Mouse (Mus musculus) ovary, adult 2 months (tissue): ENCODE data around the gene Prrg1. TPM values are rescaled to one million over a fixed set of nuclear protein-coding genes. Genes with fewer than 3 reads are reported as not detected.

Experiments
- polyA plus RNA-seq: library from polyadenylated mRNA; depleted of rRNA; stranded (reverse); fragments of >200 nt; gene quantifications from 2 replicates; pipeline ENCODE4 v1.2.3, GENCODE M21; 2012; rRNA removed

The Prrg1 gene
- polyA plus RNA-seq = 0.76 and 0.97 TPM in 2 replicates

DNA sequence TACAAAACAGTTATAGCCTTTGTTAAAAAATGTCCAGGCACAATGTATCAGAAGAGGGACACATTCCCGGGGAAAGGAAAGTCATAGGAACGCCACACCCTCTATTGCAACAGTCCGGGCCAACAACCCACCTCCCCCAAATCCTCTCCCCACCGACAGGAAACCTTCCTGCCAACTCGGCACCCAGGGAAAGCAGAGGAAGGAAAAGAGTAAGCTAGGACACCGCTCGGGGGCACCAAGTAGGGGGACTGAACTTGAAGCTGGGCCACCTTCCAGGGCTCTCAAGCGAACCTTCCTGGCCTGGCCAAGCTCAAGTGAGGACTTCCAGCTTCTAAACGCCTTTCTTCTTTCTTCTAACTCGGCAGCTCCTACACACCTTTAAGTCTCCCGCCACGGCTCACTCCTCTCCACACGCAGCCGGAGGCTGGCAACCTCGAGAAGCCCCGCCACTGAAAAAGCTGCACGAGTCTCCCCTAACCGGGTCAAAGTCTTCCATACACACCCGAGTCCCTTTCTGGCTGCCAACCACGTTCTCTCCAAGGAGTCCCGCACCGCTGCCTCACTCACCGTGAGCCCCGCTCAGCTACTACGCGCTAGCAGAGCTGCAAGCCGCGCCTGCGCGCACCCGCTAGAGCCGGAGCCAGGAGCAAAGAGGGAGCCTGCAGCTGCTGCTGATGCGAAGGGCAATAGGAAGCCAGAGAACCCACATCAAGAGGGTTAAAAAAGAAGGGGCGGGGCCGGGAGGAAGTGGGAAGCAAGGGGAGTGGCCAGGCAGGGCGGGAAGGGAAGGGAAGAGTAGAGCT is at the start of gene Prrg1:
TSS of gene Prrg1 (minus strand) at position 695 of the 803 bp plus-strand sequence.

Other genes starting within 250 kb of the Prrg1 start
- not detected in 2 replicates for gene 4930480E11Rik, start 214.3 kb downstream of the Prrg1 start, polyA plus RNA-seq
- gene Fam47c, start 153.9 kb upstream of the Prrg1 start, polyA plus RNA-seq = not detected in 2 replicates